Mouse (Mus musculus) cerebellum, adult 2 months (tissue): ENCODE measurements at regions not wholly inside any gene's neighbourhood (a gene's known extent, or its start where the extent isn't known, plus 50 kb on each side); places are given as distances from the start of the nearest gene placed in this dataset.

Experiments
- DNase-seq, 2 experiments: peaks; one replicate each; pipeline ENCODE4 v3.0.0; 2021
- H3K27ac ChIP-seq: fragments of 200-500 bp; 2 replicates; pipeline ENCODE4 v1.5.1; 2012; ENCODE audit warnings: low read length, control low read depth, inconsistent platforms; ENCODE audit not compliant: insufficient read depth
- H3K27me3 ChIP-seq: fragments of 200-500 bp; 2 replicates; pipeline ENCODE4 v1.6.1; 2012; ENCODE audit warnings: inconsistent platforms, mild to moderate bottlenecking, low read length, moderate library complexity; ENCODE audit not compliant: control insufficient read depth, insufficient read depth
- H3K4me1 ChIP-seq: fragments of 200-500 bp; 2 replicates; pipeline ENCODE4 v1.6.1; 2011; ENCODE audit warnings: low read length; ENCODE audit not compliant: control insufficient read depth, insufficient read depth
- H3K4me3 ChIP-seq: fragments of 200-500 bp; replicated peaks from 2 replicates; pipeline ENCODE3; 2011; ENCODE audit warnings: mild to moderate bottlenecking, low read depth, low read length, control low read depth; ENCODE audit not compliant: insufficient read depth
- CTCF ChIP-seq: fragments of 200-500 bp; IDR thresholded peaks from 2 replicates; pipeline ENCODE4 v1.5.1; 2011; ENCODE audit warnings: low read depth, mild to moderate bottlenecking, control low read depth, low read length, moderate library complexity, borderline replicate concordance; ENCODE audit not compliant: insufficient read depth
- POLR2A ChIP-seq: fragments of 200-500 bp; IDR thresholded peaks from 2 replicates; pipeline ENCODE4 v1.6.1; 2011; ENCODE audit warnings: low read length, control low read depth, borderline replicate concordance; ENCODE audit not compliant: insufficient read depth
- WGBS: fragments of 180-500 bp; shearing (Covaris S2); methylation state at CpG from one replicate; pipeline ENCODE4 v1.1.7; 2018; 5-methylcytosine and 5-hydroxymethylcytosine counted together

DNA sequence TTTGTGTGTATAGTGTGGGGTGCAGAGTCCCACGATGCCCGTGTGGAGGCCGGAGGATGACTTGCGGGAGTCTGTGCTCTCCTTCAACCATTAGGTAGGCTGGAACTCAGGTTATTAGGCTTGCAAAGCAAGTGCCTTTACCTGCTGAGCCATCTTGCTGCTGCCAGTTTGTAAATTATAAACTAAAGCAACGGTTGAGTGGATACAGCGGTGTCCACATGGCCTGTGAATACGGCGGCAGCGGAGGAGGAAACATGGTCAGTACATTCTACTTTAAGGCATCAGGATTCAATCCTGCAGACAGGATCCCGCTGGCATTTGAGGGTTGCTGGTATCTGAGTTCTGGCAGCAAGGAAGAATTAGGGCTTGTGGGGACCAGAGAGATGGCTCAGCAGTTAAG lies 143.1 kb downstream of the Cct6b start:
- no peak for TF ChIP-seq POLR2A
- TF ChIP-seq CTCF: no peak
- H3K4me3 ChIP-seq: no peak overlapping the region
- H3K27ac ChIP-seq: no peak overlapping the region
- H3K4me1 ChIP-seq: no peaks in the 10 kb centered on the region; the same call in 1 of the 2 replicates
- WGBS: 83% methylated on average over 10 of the region's 10 CpGs
- DNase-seq: no peak
- H3K27me3 ChIP-seq: no peaks in the 10 kb centered on the region

DNA sequence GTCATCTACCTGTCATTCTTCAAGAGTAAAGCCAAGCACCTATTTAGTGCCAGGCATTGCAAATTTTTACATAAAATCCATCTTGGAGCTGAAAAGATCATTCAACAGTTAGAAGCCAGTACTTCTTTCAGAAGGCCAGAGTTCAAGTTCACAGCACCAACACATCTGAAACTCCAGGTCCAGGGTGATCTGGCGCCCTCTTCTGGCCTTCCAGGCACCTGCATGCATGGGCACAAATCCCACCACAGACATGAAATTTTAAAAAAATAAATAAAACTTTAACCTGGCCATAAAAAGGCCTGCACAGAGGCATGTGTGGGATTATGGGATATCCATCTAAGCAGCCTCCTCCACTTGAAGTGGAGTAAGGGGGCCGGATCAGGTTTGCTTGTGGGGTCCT lies 144.7 kb downstream of the Cct6b start:
- no peaks in the 10 kb centered on the region; the same call in 1 of the 2 replicates for H3K4me1 ChIP-seq
- no peak overlapping the region for H3K27ac ChIP-seq
- TF ChIP-seq POLR2A: no peak
- peak; percentile 5; the same call in 1 of the 2 replicates for TF ChIP-seq CTCF
- no peak for DNase-seq
- no peak overlapping the region for H3K4me3 ChIP-seq
- no peaks in the 10 kb centered on the region for H3K27me3 ChIP-seq
- WGBS: 65% methylated on average over 2 of the region's 2 CpGs

DNA sequence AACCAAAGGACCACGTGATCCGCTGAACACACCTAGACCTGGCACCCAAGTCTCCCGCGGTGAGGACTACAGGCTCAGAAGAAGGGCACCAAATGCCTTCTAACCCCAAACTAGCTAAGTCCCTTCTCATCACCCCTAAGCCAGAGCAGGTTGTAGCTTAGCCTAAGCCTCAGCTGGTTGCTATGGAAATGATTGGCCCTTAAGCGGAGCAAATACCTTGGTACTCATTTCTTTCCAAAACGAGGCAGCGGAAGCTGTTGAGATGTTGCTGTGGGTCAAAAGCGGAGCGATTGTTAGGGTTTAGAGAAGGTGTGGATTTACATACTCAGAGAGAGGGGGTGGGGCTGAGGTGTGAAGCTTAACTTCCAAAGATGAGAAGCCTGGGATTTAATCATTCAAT lies 145.7 kb downstream of the Cct6b start:
- Histone ChIP-seq H3K4me1 (no peaks in the 10 kb centered on the region; the same call in 1 of the 2 replicates), H3K4me3 (no peak overlapping the region), H3K27me3 (no peaks in the 10 kb centered on the region), H3K27ac (no peak overlapping the region)
- TF ChIP-seq POLR2A: no peak
- TF ChIP-seq CTCF: no peak
- no peak for DNase-seq
- 12% methylated on average over 9 of the region's 9 CpGs for WGBS

DNA sequence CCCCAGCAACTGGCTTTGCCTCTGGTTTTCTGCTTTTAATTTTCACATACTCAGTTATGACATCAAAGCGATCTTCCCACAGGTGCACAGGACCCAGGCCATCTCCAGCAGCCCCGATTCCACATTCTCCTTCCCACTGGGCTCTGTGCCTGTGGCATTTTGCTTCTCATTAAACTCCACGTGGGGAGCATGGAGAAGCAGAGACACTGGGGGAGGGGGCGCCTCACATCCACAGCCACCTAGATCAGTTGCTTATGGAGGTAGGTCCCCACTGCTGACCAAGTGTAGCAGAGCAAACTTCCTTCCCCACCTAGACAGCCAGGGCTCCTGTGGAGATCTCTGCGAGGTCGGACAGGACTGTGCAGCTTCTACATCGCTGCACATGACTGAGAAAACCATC lies 147.3 kb downstream of the Cct6b start:
- H3K4me3 ChIP-seq: no peak overlapping the region
- 22% methylated on average over 7 of the region's 7 CpGs for WGBS
- no peak for TF ChIP-seq CTCF
- TF ChIP-seq POLR2A: no peak
- DNase-seq: no peak
- H3K27ac ChIP-seq: no peak overlapping the region
- H3K27me3 ChIP-seq: no peaks in the 10 kb centered on the region
- no peaks in the 10 kb centered on the region; the same call in 1 of the 2 replicates for H3K4me1 ChIP-seq

DNA sequence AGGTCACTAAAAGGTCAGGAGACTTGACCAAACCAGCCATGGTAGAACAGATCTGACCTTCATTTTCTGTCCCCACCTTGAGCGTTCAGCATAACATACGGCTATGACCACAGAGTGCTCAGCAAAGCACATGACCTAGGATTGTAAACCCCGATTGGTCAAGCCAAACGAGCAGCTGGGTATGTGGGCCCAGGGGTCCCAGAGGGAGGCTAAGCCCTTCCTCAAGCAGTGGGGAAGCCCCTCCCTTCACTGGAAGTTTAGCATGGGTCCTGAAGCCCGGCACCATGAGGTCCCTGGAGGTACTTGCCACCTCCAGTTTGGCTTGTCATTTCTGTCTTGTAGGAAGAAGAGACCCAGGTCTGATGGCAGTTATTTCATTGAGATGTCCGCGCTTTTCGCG lies 149.8 kb downstream of the Cct6b start:
- 90% methylated on average over 9 of the region's 9 CpGs for WGBS
- Histone ChIP-seq H3K27ac (no peak overlapping the region), H3K4me1 (no peaks in the 10 kb centered on the region; the same call in 1 of the 2 replicates), H3K4me3 (no peak overlapping the region), H3K27me3 (no peaks in the 10 kb centered on the region)
- DNase-seq: no peak
- no peak for TF ChIP-seq CTCF
- no peak for TF ChIP-seq POLR2A

DNA sequence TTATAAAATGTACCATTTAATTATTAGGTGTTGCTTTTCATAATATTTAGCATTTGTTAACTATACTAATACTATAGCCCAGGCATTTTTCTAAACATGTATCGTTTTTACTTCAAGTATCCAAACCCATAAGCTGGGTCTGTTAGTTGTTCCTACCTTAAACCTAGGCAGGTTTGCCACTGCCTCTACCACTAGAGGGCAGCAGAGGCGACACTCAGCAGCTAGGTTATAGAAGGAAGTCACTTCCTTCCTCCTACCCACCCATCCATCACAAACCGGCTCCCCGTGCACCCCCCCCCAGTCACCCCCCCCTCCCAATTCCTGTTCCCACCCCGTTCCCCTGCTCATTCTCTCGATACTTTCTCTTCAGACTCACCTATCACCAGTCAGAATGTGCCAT lies 150.6 kb downstream of the Cct6b start:
- TF ChIP-seq CTCF (peak; percentile 82), POLR2A (no peak)
- Histone ChIP-seq H3K4me3 (no peak overlapping the region), H3K4me1 (no peaks in the 10 kb centered on the region; the same call in 1 of the 2 replicates), H3K27ac (no peak overlapping the region), H3K27me3 (no peaks in the 10 kb centered on the region)
- peak; percentile 67 to 73 for DNase-seq
- 20% methylated on average over 6 of the region's 6 CpGs for WGBS

DNA sequence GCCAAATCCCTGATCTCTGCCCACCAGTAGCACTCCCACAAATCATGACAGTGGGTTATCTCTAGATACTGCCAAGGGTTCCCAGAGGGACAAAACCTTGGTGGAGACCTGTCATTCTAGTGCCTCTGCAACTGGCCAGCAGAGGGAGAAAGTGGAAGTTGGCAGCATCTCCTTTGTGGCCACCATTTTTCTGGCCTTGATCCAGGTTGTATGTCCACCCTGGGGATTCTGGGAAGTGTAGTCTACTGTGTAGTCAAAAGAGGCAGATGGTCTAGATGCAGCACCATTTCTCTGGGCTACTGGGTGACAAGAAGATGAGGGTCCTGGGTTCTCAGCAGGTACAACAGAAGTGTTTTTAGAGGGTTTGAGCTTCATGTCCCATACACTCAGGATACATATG lies 152.1 kb downstream of the Cct6b start:
- no peak overlapping the region for H3K27ac ChIP-seq
- no peak overlapping the region for H3K4me3 ChIP-seq
- TF ChIP-seq CTCF (peak; percentile 49), POLR2A (no peak)
- H3K27me3 ChIP-seq: no peaks in the 10 kb centered on the region
- DNase-seq: peak; percentile 40 to 50
- no peaks in the 10 kb centered on the region for H3K4me1 ChIP-seq

DNA sequence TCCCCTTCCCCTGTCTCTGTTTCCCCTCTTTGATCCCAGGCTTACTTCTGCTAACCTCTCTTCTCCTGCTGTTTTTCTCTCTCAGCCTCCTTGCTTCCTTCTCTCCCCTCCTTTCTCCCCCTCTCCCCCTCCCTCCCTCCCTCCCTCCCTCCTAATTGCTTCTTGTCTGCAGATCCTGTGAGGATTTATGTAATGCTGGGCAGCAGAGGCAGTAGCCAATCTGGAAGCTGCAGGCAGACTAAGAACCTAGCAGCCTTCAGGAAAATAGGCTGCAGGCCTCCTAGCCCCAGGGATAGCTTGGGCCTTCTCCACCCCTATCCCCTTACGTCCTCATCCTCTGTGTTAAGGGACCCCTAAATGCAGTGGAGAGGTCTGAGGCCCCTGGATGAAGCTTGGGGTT lies 155.2 kb downstream of the Cct6b start:
- Histone ChIP-seq H3K27me3 (no peaks in the 10 kb centered on the region), H3K27ac (no peak overlapping the region), H3K4me1 (no peaks in the 10 kb centered on the region), H3K4me3 (no peak overlapping the region)
- DNase-seq: no peak
- TF ChIP-seq CTCF (no peak), POLR2A (no peak)
- WGBS: 82% methylated on average over 1 of the region's 1 CpGs

DNA sequence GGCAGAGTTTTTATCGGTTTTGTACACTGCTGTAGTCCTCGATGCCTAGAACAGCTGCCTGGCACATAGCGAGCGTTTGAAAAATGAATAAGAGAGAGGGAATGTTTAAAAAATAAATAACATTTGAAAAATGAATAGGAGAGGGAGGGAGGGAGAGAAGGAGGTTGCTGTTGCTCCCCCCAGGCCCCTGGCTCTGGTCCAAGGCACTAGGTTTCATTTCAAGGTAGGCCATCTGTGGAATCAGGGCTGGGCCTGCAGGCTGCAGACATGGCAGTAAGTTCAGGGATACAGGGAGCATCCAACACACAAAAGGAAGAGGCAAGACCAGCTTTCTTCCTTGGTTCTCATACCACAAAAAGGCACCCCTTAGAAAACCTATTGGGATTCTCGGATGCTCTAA lies 156.5 kb downstream of the Cct6b start:
- Histone ChIP-seq H3K27me3 (no peaks in the 10 kb centered on the region), H3K4me1 (peaks cover 3% of the 10 kb centered on the region), H3K4me3 (no peak overlapping the region), H3K27ac (no peak overlapping the region)
- peak in 1 of 2 experiments; percentile 16 for DNase-seq
- TF ChIP-seq POLR2A: no peak
- TF ChIP-seq CTCF: no peak
- WGBS: 85% methylated on average over 5 of the region's 5 CpGs
